Mouse (Mus musculus) heart, postnatal 0 days (tissue): ENCODE measurements at regions not wholly inside any gene's neighbourhood (a gene's known extent, or its start where the extent isn't known, plus 50 kb on each side); places are given as distances from the start of the nearest gene placed in this dataset.

Experiments
- CTCF ChIP-seq: IDR thresholded peaks from 2 replicates; pipeline ENCODE4 v1.5.1; 2016; ENCODE audit warnings: antibody characterized with exemption, control low read depth, low read depth
- EP300 ChIP-seq: IDR thresholded peaks from 2 replicates; pipeline ENCODE4 v1.6.1; 2016; ENCODE audit warnings: antibody characterized with exemption, low read depth

DNA sequence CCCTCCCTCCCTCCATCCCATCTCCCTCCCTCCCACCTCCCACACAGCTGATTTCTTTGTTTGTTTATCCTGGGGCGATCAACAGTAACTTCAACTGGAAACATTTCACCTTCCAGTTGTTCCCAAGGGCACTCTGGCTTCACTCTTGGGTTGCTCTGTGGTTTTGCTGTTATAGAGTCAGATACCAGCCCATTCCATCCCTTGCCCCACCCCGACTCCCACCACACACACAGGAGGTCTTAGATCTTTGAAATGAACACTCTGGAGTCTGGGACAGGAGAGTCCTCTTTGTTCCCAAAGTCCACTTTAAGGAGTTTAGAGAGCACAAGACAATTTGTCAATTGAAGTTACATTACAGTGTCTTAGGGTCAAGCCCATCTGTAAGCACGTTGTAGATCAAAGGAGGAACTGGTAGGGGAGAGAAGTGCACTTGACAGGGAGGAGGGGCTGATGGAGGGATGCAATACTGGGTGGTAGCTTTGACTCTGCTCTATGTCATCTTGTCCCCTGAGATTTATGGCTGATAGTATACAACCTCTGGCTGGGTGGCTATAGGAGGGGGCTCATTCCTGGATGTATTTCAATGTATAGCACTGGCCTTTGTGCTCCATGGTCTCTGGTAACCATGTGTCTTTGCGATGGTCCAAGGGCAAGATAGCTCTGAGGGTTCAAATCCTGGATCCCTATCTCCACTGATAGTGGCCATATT, 313.9 kb downstream of the Glrx3 start:
- no peak for TF ChIP-seq CTCF
- TF ChIP-seq EP300, result no peak
